Mouse (Mus musculus): ENCODE measurements around the gene Rras2.

GRCm38 (mm10) chr7:114066529-114067178 is 50.9 kb downstream of the Rras2 start:
- TF ChIP-seq CTCF (IDR thresholded peaks at IDR 0.05; ENCODE audit: low read depth, low read length) (peak; percentile 98), POLR2A (IDR thresholded peaks at IDR 0.05; ENCODE audit: extremely low read depth, insufficient read depth, low read length) (no peak)

Measured in liver, adult 2 months (tissue).